Mouse (Mus musculus) heart, postnatal 0 days (tissue): ENCODE data around the gene Dock3. TPM values are rescaled to one million over a fixed set of nuclear protein-coding genes. Genes with fewer than 3 reads are reported as not detected.
"Not testable (repeated sequence)": the region's sequence is repeated elsewhere in the genome, so short reads cannot be mapped to it uniquely, and the experiment has no call there.

Source experiments
- ATAC-seq: fragments of 200-750 bp; cut with Nextera tagmentation; 2 replicates; pipeline ENCODE4 v1.8.0; 2017; ENCODE audit warnings: low read depth, moderate number of reproducible peaks, moderate library complexity; ENCODE audit not compliant: insufficient read depth
- DNase-seq: peaks from one replicate; pipeline ENCODE4 v3.0.0-alpha.2; 2016; ENCODE audit warnings: low spot score
- H3K27ac ChIP-seq: fragments of 300-500 bp; sonication (generic); 2 replicates; pipeline ENCODE4 v1.5.1; 2014; ENCODE audit warnings: low read depth, mild to moderate bottlenecking
- H3K27me3 ChIP-seq: fragments of 300-500 bp; sonication (generic); 2 replicates; pipeline ENCODE4 v1.6.1; 2014; ENCODE audit warnings: low read length, mixed read lengths; ENCODE audit not compliant: control insufficient read depth, insufficient read depth
- H3K36me3 ChIP-seq: fragments of 300-500 bp; sonication (generic); replicated peaks from 2 replicates; pipeline ENCODE4 v1.6.1; 2014; ENCODE audit warnings: low read length, mixed read lengths; ENCODE audit not compliant: control insufficient read depth, insufficient read depth
- H3K4me1 ChIP-seq: fragments of 300-500 bp; sonication (generic); 2 replicates; pipeline ENCODE4 v1.6.1; 2014; ENCODE audit warnings: antibody characterized with exemption; ENCODE audit not compliant: control insufficient read depth, insufficient read depth
- H3K4me2 ChIP-seq: fragments of 300-500 bp; sonication (generic); 2 replicates; pipeline ENCODE4 v1.6.1; 2014; ENCODE audit warnings: low read depth, mild to moderate bottlenecking, low read length, moderate library complexity
- H3K4me3 ChIP-seq: fragments of 300-500 bp; sonication (generic); 2 replicates; pipeline ENCODE4 v1.5.1; 2014; ENCODE audit warnings: low read depth, low read length
- H3K9ac ChIP-seq: fragments of 300-500 bp; sonication (generic); replicated peaks from 2 replicates; pipeline ENCODE4 v1.6.1; 2014; ENCODE audit warnings: low read depth, low read length, mixed read lengths
- H3K9me3 ChIP-seq: fragments of 300-500 bp; sonication (generic); replicated peaks from 2 replicates; pipeline ENCODE4 v1.6.1; 2016; ENCODE audit warnings: low read length; ENCODE audit not compliant: control insufficient read depth
- CTCF ChIP-seq: IDR thresholded peaks from 2 replicates; pipeline ENCODE4 v1.5.1; 2016; ENCODE audit warnings: antibody characterized with exemption, control low read depth, low read depth
- EP300 ChIP-seq: IDR thresholded peaks from 2 replicates; pipeline ENCODE4 v1.6.1; 2016; ENCODE audit warnings: antibody characterized with exemption, low read depth
- WGBS: fragments of 180-500 bp; shearing (Covaris S2); extraction: QIAGEN DNeasy Blood & Tissue Kit; methylation state at CpG from one replicate; pipeline ENCODE4 v1.1.7; 2014; 5-methylcytosine and 5-hydroxymethylcytosine counted together
- polyA plus RNA-seq: library from polyadenylated mRNA; unstranded; fragments of >200 nt; fragmentation: Nextera tagmentation; extraction: Ambion mirVana; gene quantifications from 2 replicates; pipeline ENCODE4 v1.2.1, GENCODE M21; 2015
- total RNA-seq: library from RNA; depleted of rRNA; stranded (reverse); fragments of >200 nt; gene quantifications from 2 replicates; pipeline ENCODE4 v1.2.3, GENCODE M21; 2014; ENCODE audit warnings: low replicate concordance

The Dock3 gene
- total and polyA plus RNA-seq, 2 experiments from 2014 or later: 0.16 to 11.6 TPM

- Histone ChIP-seq H3K4me3 (peak overlapping the region; percentile 56), H3K36me3 (no peaks in the 10 kb centered on the region), H3K27me3 (peaks cover 90% of the 10 kb centered on the region), H3K4me1 (peaks cover 6% of the 10 kb centered on the region; the same call in 1 of the 2 replicates), H3K4me2 (peak overlapping the region; percentile 80), H3K9me3 (no peaks in the 10 kb centered on the region), H3K27ac (no peak overlapping the region), H3K9ac (0 out of 2 replicates have a peak overlapping the region, but pooled peaks have one; percentile 29)
- 3% methylated on average over 26 of the region's 50 CpGs for WGBS
- DNase-seq: no peak
- no peak; the same call in 1 of the 2 replicates for ATAC-seq
- no peak for TF ChIP-seq EP300
- no peak for TF ChIP-seq CTCF
Measured at GRCm38 (mm10) chr9:107230991-107231538, 644 bp downstream of the Dock3 start.

GRCm38 (mm10) chr9:107224597-107224996 is 7.1 kb downstream of the Dock3 start:
- Histone ChIP-seq H3K9me3 (no peaks in the 10 kb centered on the region), H3K27me3 (peaks cover 31% of the 10 kb centered on the region), H3K4me1 (no peaks in the 10 kb centered on the region), H3K4me2 (no peak overlapping the region), H3K36me3 (no peaks in the 10 kb centered on the region), H3K27ac (no peak overlapping the region), H3K9ac (no peak overlapping the region), H3K4me3 (no peak overlapping the region)
- ATAC-seq (no peak), DNase-seq (no peak)
- WGBS: 71% methylated on average over 1 of the region's 1 CpGs
- TF ChIP-seq CTCF: no peak
- no peak for TF ChIP-seq EP300

GRCm38 (mm10) chr9:107174831-107175230 is 56.9 kb downstream of the Dock3 start:
- ATAC-seq, H3K9me3 ChIP-seq, H3K27me3 ChIP-seq, H3K4me3 ChIP-seq, H3K9ac ChIP-seq, H3K4me1 ChIP-seq, DNase-seq, H3K27ac ChIP-seq, H3K4me2 ChIP-seq, H3K36me3 ChIP-seq: not testable (repeated sequence)
- WGBS: 73% methylated on average over 1 of the region's 1 CpGs

GRCm38 (mm10) chr9:107165792-107166191 is 65.9 kb downstream of the Dock3 start:
- Histone ChIP-seq H3K9me3 (no peaks in the 10 kb centered on the region), H3K9ac (no peak overlapping the region), H3K36me3 (no peaks in the 10 kb centered on the region), H3K4me2 (no peak overlapping the region), H3K4me3 (no peak overlapping the region), H3K27ac (no peak overlapping the region), H3K27me3 (no peaks in the 10 kb centered on the region), H3K4me1 (no peaks in the 10 kb centered on the region)
- WGBS: 74% methylated on average over 4 of the region's 4 CpGs
- ATAC-seq: no peak
- TF ChIP-seq CTCF: no peak
- TF ChIP-seq EP300: no peak
- DNase-seq: no peak

GRCm38 (mm10) chr9:107164825-107165224 is 66.9 kb downstream of the Dock3 start:
- Histone ChIP-seq H3K36me3 (no peaks in the 10 kb centered on the region), H3K9ac (no peak overlapping the region), H3K4me1 (no peaks in the 10 kb centered on the region), H3K27me3 (no peaks in the 10 kb centered on the region), H3K27ac (no peak overlapping the region), H3K4me2 (no peak overlapping the region), H3K9me3 (no peaks in the 10 kb centered on the region), H3K4me3 (no peak overlapping the region)
- no peak for TF ChIP-seq EP300
- TF ChIP-seq CTCF: peak; percentile 47
- 5% methylated on average over 3 of the region's 3 CpGs for WGBS
- DNase-seq: peak; percentile 38
- ATAC-seq: no peak

- H3K9me3 ChIP-seq, ATAC-seq, DNase-seq, H3K27ac ChIP-seq, H3K4me3 ChIP-seq, H3K4me1 ChIP-seq, H3K36me3 ChIP-seq, H3K9ac ChIP-seq, H3K4me2 ChIP-seq, H3K27me3 ChIP-seq: not testable (repeated sequence)
- 71% methylated on average over 4 of the region's 4 CpGs for WGBS
Measured at GRCm38 (mm10) chr9:107156388-107156787, 75.3 kb downstream of the Dock3 start.
